Mouse (Mus musculus): ENCODE data around the gene Fgf5. TPM values are rescaled to one million over a fixed set of nuclear protein-coding genes. Genes with fewer than 3 reads are reported as not detected.

Fgf5 gene
- polyA plus RNA-seq, 1 experiment, result 1.1 TPM

- Histone ChIP-seq H3K4me3 (replicated peaks; ENCODE audit: insufficient read depth, low read depth, low read length) (no peak overlapping the region), H3K27ac (ENCODE audit: insufficient read depth, low read length) (no peak overlapping the region), H3K27me3 (ENCODE audit: control insufficient read depth, insufficient read depth, low read length) (no peaks in the 10 kb centered on the region; the same call in 1 of the 2 replicates), H3K4me1 (ENCODE audit: control insufficient read depth, insufficient read depth, low read length) (no peaks in the 10 kb centered on the region)
- no peak for DNase-seq
- WGBS, result 44% methylated on average over 9 of the region's 9 CpGs
- TF ChIP-seq POLR2A (IDR thresholded peaks at IDR 0.05; ENCODE audit: borderline replicate concordance, insufficient read depth, low read length) (no peak), CTCF (IDR thresholded peaks at IDR 0.05; ENCODE audit: borderline replicate concordance, insufficient read depth, low read depth, low read length) (no peak)
Observed at GRCm38 (mm10) chr5:98281993-98282392, 28.0 kb downstream of the Fgf5 start.

- Histone ChIP-seq H3K27ac (ENCODE audit: insufficient read depth, low read length) (no peak overlapping the region), H3K4me1 (ENCODE audit: control insufficient read depth, insufficient read depth, low read length) (no peaks in the 10 kb centered on the region), H3K27me3 (ENCODE audit: control insufficient read depth, insufficient read depth, low read length) (no peaks in the 10 kb centered on the region; the same call in 1 of the 2 replicates), H3K4me3 (replicated peaks; ENCODE audit: insufficient read depth, low read depth, low read length) (no peak overlapping the region)
- no peak for TF ChIP-seq CTCF (IDR thresholded peaks at IDR 0.05; ENCODE audit: borderline replicate concordance, insufficient read depth, low read depth, low read length)
- no peak for TF ChIP-seq POLR2A (IDR thresholded peaks at IDR 0.05; ENCODE audit: borderline replicate concordance, insufficient read depth, low read length)
- WGBS, result 48% methylated on average over 17 of the region's 17 CpGs
- no peak for DNase-seq
Observed at GRCm38 (mm10) chr5:98283696-98284478, 29.9 kb downstream of the Fgf5 start.

DNA sequence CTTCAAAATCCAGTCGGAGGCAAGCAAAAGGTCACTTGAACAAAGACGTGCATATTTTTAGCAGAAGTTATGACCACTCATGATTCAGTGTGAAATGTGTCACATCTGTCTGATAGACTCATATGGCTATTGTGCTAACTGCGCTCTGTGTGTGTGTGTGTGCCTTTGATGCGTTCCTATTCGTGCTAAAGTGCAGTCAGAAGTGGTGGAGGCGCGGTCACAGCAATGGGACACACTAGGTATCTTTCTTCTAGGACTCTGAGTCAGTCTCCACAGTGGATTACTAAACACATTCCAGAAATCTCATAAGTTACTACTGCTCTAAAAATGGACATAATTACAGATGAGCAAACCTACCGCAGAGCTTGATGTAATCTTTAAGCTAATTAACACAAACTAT, 36.7 kb downstream of the Fgf5 start:
- WGBS, result 86% methylated on average over 8 of the region's 8 CpGs
- H3K27me3 ChIP-seq (ENCODE audit: control insufficient read depth, insufficient read depth, low read length), result no peaks in the 10 kb centered on the region; the same call in 1 of the 2 replicates
- TF ChIP-seq CTCF (IDR thresholded peaks at IDR 0.05; ENCODE audit: borderline replicate concordance, insufficient read depth, low read depth, low read length) (no peak), POLR2A (IDR thresholded peaks at IDR 0.05; ENCODE audit: borderline replicate concordance, insufficient read depth, low read length) (no peak)
- DNase-seq, result no peak
- no peak overlapping the region for H3K27ac ChIP-seq (ENCODE audit: insufficient read depth, low read length)
- no peak overlapping the region for H3K4me3 ChIP-seq (replicated peaks; ENCODE audit: insufficient read depth, low read depth, low read length)
- H3K4me1 ChIP-seq (ENCODE audit: control insufficient read depth, insufficient read depth, low read length), result 0 out of 2 replicates have a peak, but pooled peaks cover 3% of the 10 kb centered on the region

DNA sequence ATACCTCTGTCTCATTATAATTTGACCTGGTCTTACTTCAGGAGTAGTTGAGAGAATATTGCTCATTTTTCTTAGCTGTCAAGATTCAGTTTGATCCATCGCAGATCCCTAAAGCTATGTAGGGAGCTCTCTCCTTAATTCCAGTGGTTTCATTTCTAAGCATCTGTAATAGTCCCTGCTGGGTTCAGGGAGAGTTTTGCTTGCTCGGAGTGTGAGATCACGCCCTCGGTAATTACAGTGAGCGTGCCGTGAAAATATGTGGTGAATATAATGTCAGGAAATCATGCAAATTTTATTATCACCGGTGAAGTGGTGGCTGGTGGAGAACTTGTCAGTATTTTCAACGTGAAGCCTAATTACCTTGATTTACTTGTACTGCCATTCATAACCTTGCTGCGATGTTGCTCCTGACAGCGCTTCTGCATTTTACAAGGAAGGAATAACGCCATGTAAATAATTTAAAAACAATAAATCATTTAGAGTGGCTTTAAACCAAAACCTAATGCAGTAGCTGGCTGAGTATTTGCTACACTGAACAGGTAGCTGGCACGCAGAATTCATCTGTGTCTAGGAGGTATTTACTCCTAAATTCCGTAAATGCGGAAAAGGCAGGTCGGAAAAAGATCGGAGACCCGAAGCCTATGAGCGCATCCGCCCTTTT, 38.5 kb downstream of the Fgf5 start:
- 11% methylated on average over 19 of the region's 19 CpGs for WGBS
- TF ChIP-seq POLR2A (IDR thresholded peaks at IDR 0.05; ENCODE audit: borderline replicate concordance, insufficient read depth, low read length) (no peak), CTCF (IDR thresholded peaks at IDR 0.05; ENCODE audit: borderline replicate concordance, insufficient read depth, low read depth, low read length) (no peak)
- no peak for DNase-seq
- no peak overlapping the region for H3K27ac ChIP-seq (ENCODE audit: insufficient read depth, low read length)
- no peak overlapping the region for H3K4me3 ChIP-seq (replicated peaks; ENCODE audit: insufficient read depth, low read depth, low read length)
- 0 out of 2 replicates have a peak, but pooled peaks cover 3% of the 10 kb centered on the region for H3K4me1 ChIP-seq (ENCODE audit: control insufficient read depth, insufficient read depth, low read length)
- no peaks in the 10 kb centered on the region; the same call in 1 of the 2 replicates for H3K27me3 ChIP-seq (ENCODE audit: control insufficient read depth, insufficient read depth, low read length)

- TF ChIP-seq POLR2A (IDR thresholded peaks at IDR 0.05; ENCODE audit: borderline replicate concordance, insufficient read depth, low read length) (no peak), CTCF (IDR thresholded peaks at IDR 0.05; ENCODE audit: borderline replicate concordance, insufficient read depth, low read depth, low read length) (no peak)
- H3K4me3 ChIP-seq (replicated peaks; ENCODE audit: insufficient read depth, low read depth, low read length), result no peak overlapping the region
Observed at GRCm38 (mm10) chr5:98293049-98293715, 39.2 kb downstream of the Fgf5 start.

DNA sequence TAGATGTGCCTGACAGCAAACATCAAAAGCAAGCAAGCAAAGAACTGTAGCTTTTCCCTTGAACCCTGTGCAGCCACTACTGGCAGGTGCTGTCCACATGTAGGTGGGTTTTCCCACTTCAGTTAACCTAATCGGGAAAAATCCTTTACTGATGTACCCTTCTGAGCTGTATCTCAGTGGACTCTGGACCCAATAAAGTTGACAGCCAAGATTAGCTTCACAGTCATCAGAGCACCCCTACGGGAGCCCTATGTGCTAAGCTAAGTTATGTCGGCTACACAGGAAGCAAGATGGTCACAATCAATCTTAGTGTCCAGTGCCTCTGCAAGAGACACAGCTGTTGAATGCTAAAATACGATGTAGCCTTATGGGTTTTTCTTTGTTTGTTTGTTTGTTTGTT, 46.1 kb downstream of the Fgf5 start:
- TF ChIP-seq POLR2A (IDR thresholded peaks at IDR 0.05; ENCODE audit: borderline replicate concordance, insufficient read depth, low read length) (no peak), CTCF (IDR thresholded peaks at IDR 0.05; ENCODE audit: borderline replicate concordance, insufficient read depth, low read depth, low read length) (no peak)
- H3K27me3 ChIP-seq (ENCODE audit: control insufficient read depth, insufficient read depth, low read length), result no peaks in the 10 kb centered on the region
- WGBS, result 94% methylated on average over 4 of the region's 4 CpGs
- no peak overlapping the region for H3K4me3 ChIP-seq (replicated peaks; ENCODE audit: insufficient read depth, low read depth, low read length)
- no peak overlapping the region for H3K27ac ChIP-seq (ENCODE audit: insufficient read depth, low read length)
- no peaks in the 10 kb centered on the region for H3K4me1 ChIP-seq (ENCODE audit: control insufficient read depth, insufficient read depth, low read length)
- DNase-seq, result no peak

More at GRCm38 (mm10) chr5:98293049-98293715, 39.2 kb downstream of the Fgf5 start:
- Histone ChIP-seq H3K4me1 (ENCODE audit: control insufficient read depth, insufficient read depth, low read length) (0 out of 2 replicates have a peak, but pooled peaks cover 3% of the 10 kb centered on the region), H3K27me3 (ENCODE audit: control insufficient read depth, insufficient read depth, low read length) (no peaks in the 10 kb centered on the region; the same call in 1 of the 2 replicates), H3K27ac (ENCODE audit: insufficient read depth, low read length) (no peak overlapping the region)
- WGBS, result 7% methylated on average over 12 of the region's 12 CpGs
- no peak for DNase-seq

DNA sequence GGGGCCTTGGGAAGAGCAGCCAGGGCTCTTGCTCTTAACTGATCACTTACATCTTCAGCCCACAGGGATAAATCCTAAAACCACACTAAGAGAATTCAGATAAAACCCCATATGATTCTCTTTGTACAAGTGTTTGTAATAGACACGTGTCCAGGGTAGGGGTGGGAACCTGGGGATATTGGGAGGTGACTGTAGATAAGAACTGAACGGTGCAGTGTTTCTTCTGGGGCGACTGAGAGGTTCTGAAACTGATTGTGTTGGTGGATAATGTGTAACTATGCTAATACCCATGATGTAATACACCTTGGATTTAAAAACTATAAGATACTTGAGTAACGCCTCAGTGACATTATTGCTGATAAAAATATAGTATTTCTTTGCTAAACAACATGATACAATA, 51.7 kb downstream of the Fgf5 start:
- H3K4me1 ChIP-seq (ENCODE audit: control insufficient read depth, insufficient read depth, low read length), result no peaks in the 10 kb centered on the region
- H3K27me3 ChIP-seq (ENCODE audit: control insufficient read depth, insufficient read depth, low read length), result no peaks in the 10 kb centered on the region
- H3K4me3 ChIP-seq (replicated peaks; ENCODE audit: insufficient read depth, low read depth, low read length), result no peak overlapping the region
- 95% methylated on average over 4 of the region's 4 CpGs for WGBS
- DNase-seq, result no peak
- TF ChIP-seq POLR2A (IDR thresholded peaks at IDR 0.05; ENCODE audit: borderline replicate concordance, insufficient read depth, low read length) (no peak), CTCF (IDR thresholded peaks at IDR 0.05; ENCODE audit: borderline replicate concordance, insufficient read depth, low read depth, low read length) (no peak)
- no peak overlapping the region for H3K27ac ChIP-seq (ENCODE audit: insufficient read depth, low read length)

All from cerebellum, adult 2 months (tissue).